38 mouse cellular contexts compared by ENCODE assay signal in genomic region chr14:122416166-122416771, GRCm38 (mm10). TPM values are rescaled to one million over a fixed set of nuclear protein-coding genes. Genes with fewer than 3 reads are reported as not detected.
A peak's percentile ranks its signal among the peaks of the same experiment; 100 is the strongest.
DNase-seq lines count a peak whose midpoint lies in the region; ATAC-seq and TF ChIP-seq lines count a peak whose summit lies in the region.
"Had no signal": no experiment of that assay in that cellular context is flagged by ENCODE, and none has a peak within 500 bp of the region (broad histone marks: within the 10 kb centered on the region; RNA-seq: fewer than 3 reads in every experiment).

No protein-coding gene starts in this region.

- H3K9me3 ChIP-seq in hindbrain, embryonic 10.5 days = peaks cover 3% of the 10 kb centered on the region; the same call in 1 of the 2 replicates
- H3K9me3 ChIP-seq in hindbrain, embryonic 13.5 days = no peaks in the 10 kb centered on the region
- H3K9me3 ChIP-seq in midbrain, embryonic 12.5 days = no peaks in the 10 kb centered on the region
- H3K9me3 ChIP-seq in midbrain, embryonic 16.5 days (replicated peaks; ENCODE audit: control insufficient read depth, low read length, poor library complexity, severe bottlenecking) = no peaks in the 10 kb centered on the region
- no peaks in the 10 kb centered on the region for H3K9me3 ChIP-seq in ES-E14 (ENCODE audit: control insufficient read depth, insufficient read depth, low read depth, low read length)
- no peaks in the 10 kb centered on the region for H3K9me3 ChIP-seq in forebrain, embryonic 13.5 days (replicated peaks)
- H3K9me3 ChIP-seq: embryonic facial prominence, embryonic 13.5 days; heart, embryonic 13.5 days; limb, embryonic 13.5 days; lung, embryonic 15.5 days; neural tube, embryonic 13.5 days; stomach, embryonic 15.5 days had no signal

- peaks cover 35% of the 10 kb centered on the region for H3K4me1 ChIP-seq in hindbrain, embryonic 10.5 days (replicated peaks)
- 0 out of 2 replicates have a peak, but pooled peaks cover 4% of the 10 kb centered on the region for H3K4me1 ChIP-seq in hindbrain, embryonic 13.5 days (replicated peaks)
- H3K4me1 ChIP-seq in midbrain, embryonic 12.5 days = peaks cover 23% of the 10 kb centered on the region
- H3K4me1 ChIP-seq in midbrain, embryonic 16.5 days (ENCODE audit: control insufficient read depth, insufficient read depth, low read length) = no peaks in the 10 kb centered on the region
- peaks cover 23 to 36% of the 10 kb centered on the region in 2 experiments for H3K4me1 ChIP-seq in ES-E14 (ENCODE audit: control insufficient read depth in 2 of 2, insufficient read depth in 2 of 2, low read length in 2 of 2, poor library complexity in 1 of 2)
- peaks cover 13% of the 10 kb centered on the region for H3K4me1 ChIP-seq in forebrain, embryonic 13.5 days
- H3K4me1 ChIP-seq: heart, embryonic 13.5 days; lung, embryonic 15.5 days; stomach, embryonic 15.5 days had no signal

- H3K4me3 ChIP-seq in hindbrain, embryonic 10.5 days = no peak overlapping the region
- H3K4me3 ChIP-seq in hindbrain, embryonic 13.5 days = no peak overlapping the region
- no peak overlapping the region for H3K4me3 ChIP-seq in midbrain, embryonic 12.5 days
- no peak overlapping the region for H3K4me3 ChIP-seq in midbrain, embryonic 16.5 days (ENCODE audit: low read depth, low read length)
- no peak overlapping the region for H3K4me3 ChIP-seq in ES-E14 (ENCODE audit: insufficient read depth in 1 of 2, low read depth in 1 of 2, low read length in 2 of 2, poor library complexity in 1 of 2, severe bottlenecking in 1 of 2)
- no peak overlapping the region for H3K4me3 ChIP-seq in forebrain, embryonic 13.5 days
- H3K4me3 ChIP-seq: embryonic facial prominence, embryonic 13.5 days; heart, embryonic 13.5 days; left cerebral cortex, adult 2 months; limb, embryonic 13.5 days; lung, embryonic 15.5 days; myocyte; neural tube, embryonic 13.5 days; stomach, embryonic 15.5 days had no signal

- peaks cover 42% of the 10 kb centered on the region for H3K27me3 ChIP-seq in hindbrain, embryonic 10.5 days (ENCODE audit: insufficient read depth, poor library complexity, severe bottlenecking)
- peaks cover 28% of the 10 kb centered on the region for H3K27me3 ChIP-seq in hindbrain, embryonic 13.5 days
- H3K27me3 ChIP-seq in midbrain, embryonic 12.5 days = peaks cover 53% of the 10 kb centered on the region
- H3K27me3 ChIP-seq in midbrain, embryonic 16.5 days (ENCODE audit: control insufficient read depth, insufficient read depth, low read depth, low read length) = peaks cover 9% of the 10 kb centered on the region
- H3K27me3 ChIP-seq in forebrain, embryonic 13.5 days = peaks cover 8% of the 10 kb centered on the region; the same call in 1 of the 2 replicates
- H3K27me3 ChIP-seq: embryonic facial prominence, embryonic 13.5 days; Patski; stomach, embryonic 15.5 days had no signal

- no peak overlapping the region for H3K9ac ChIP-seq in hindbrain, embryonic 13.5 days
- no peak overlapping the region for H3K9ac ChIP-seq in midbrain, embryonic 12.5 days (replicated peaks)
- no peak overlapping the region for H3K9ac ChIP-seq in midbrain, embryonic 16.5 days (ENCODE audit: low read depth, low read length)
- H3K9ac ChIP-seq in ES-E14 (ENCODE audit: insufficient read depth, low read depth, low read length, poor library complexity, severe bottlenecking) = peak overlapping the region; percentile 54
- H3K9ac ChIP-seq in forebrain, embryonic 13.5 days = no peak overlapping the region
- H3K9ac ChIP-seq: embryonic facial prominence, embryonic 13.5 days; heart, embryonic 13.5 days; limb, embryonic 13.5 days; lung, embryonic 15.5 days; neural tube, embryonic 13.5 days; stomach, embryonic 15.5 days had no signal

- DNase-seq in hindbrain, embryonic 10.5 days (ENCODE audit: low spot score) = no peak
- DNase-seq in ES-E14 (ENCODE audit: low read depth, low spot score) = peak; percentile 88
- DNase-seq in lung, postnatal 36 days = no peak
- no peak for DNase-seq in embryo, embryonic 9.5 days (ENCODE audit: extremely low spot score)
- DNase-seq: adrenal gland, postnatal 10 days; cerebellum, adult 8-10 months; cerebellum, postnatal 36 days; gastrocnemius, postnatal 10 days; heart, postnatal 10 days; kidney, adult 11 months; kidney, postnatal 14 days; right cerebral cortex, postnatal 14 days had no signal

- no peak for ATAC-seq in hindbrain, embryonic 13.5 days (ENCODE audit: low FRiP score)
- no peak for ATAC-seq in midbrain, embryonic 12.5 days (ENCODE audit: low FRiP score, low read depth)
- ATAC-seq in midbrain, embryonic 16.5 days = no peak
- ATAC-seq in forebrain, embryonic 13.5 days = peak; percentile 27; the same call in 1 of the 2 replicates
- ATAC-seq: activated CD4-positive, CD25-positive, alpha-beta regulatory T cell, adult 4 months; CD4-positive, CD25-positive, alpha-beta regulatory T cell, adult 4 months; inflammation-experienced regulatory T-cells, adult 6 months; Patski had no signal

- peak overlapping the region; percentile 64 for H3K27ac ChIP-seq in hindbrain, embryonic 10.5 days
- no peak overlapping the region for H3K27ac ChIP-seq in hindbrain, embryonic 13.5 days
- H3K27ac ChIP-seq in midbrain, embryonic 12.5 days (replicated peaks) = no peak overlapping the region
- no peak overlapping the region for H3K27ac ChIP-seq in midbrain, embryonic 16.5 days (ENCODE audit: low read length)
- peak overlapping the region; percentile 100 for H3K27ac ChIP-seq in ES-E14 (ENCODE audit: insufficient read depth, low read depth, low read length, poor library complexity, severe bottlenecking)
- H3K27ac ChIP-seq in forebrain, embryonic 13.5 days = peak overlapping the region; percentile 36; the same call in 1 of the 2 replicates
- H3K27ac ChIP-seq: embryonic facial prominence, embryonic 13.5 days; heart, embryonic 13.5 days; left cerebral cortex, adult 2 months; limb, embryonic 13.5 days; lung, embryonic 15.5 days; neural tube, embryonic 13.5 days; stomach, embryonic 15.5 days had no signal

- in situ Hi-C loops in ES-E14 (cut with MboI; ENCODE audit: low sequenced_read_pairs in 2 of 2, unreplicated experiment in 2 of 2) = no loop called here

- 17% methylated on average over 4 of the region's 4 CpGs for WGBS in hindbrain, embryonic 10.5 days
- 13% methylated on average over 4 of the region's 4 CpGs for whole genome bisulfite sequencing in hindbrain, embryonic 13.5 days
- WGBS in midbrain, embryonic 12.5 days = 3% methylated on average over 4 of the region's 4 CpGs
- WGBS in midbrain, embryonic 16.5 days = 10% methylated on average over 4 of the region's 4 CpGs
- 1% methylated on average over 4 of the region's 4 CpGs for WGBS in forebrain, embryonic 13.5 days

- no peak overlapping the region for H3K4me2 ChIP-seq in hindbrain, embryonic 13.5 days
- H3K4me2 ChIP-seq in midbrain, embryonic 12.5 days (replicated peaks) = 0 out of 2 replicates have a peak overlapping the region, but pooled peaks have one; percentile 2
- H3K4me2 ChIP-seq in midbrain, embryonic 16.5 days (ENCODE audit: low read length) = no peak overlapping the region
- H3K4me2 ChIP-seq in forebrain, embryonic 13.5 days = no peak overlapping the region
- H3K4me2 ChIP-seq: embryonic facial prominence, embryonic 13.5 days; heart, embryonic 13.5 days; limb, embryonic 13.5 days; liver, embryonic 11.5 days; lung, embryonic 15.5 days; neural tube, embryonic 13.5 days; stomach, embryonic 15.5 days had no signal

- H3K36me3 ChIP-seq in hindbrain, embryonic 10.5 days = peaks cover 4% of the 10 kb centered on the region
- no peaks in the 10 kb centered on the region for H3K36me3 ChIP-seq in hindbrain, embryonic 13.5 days
- no peaks in the 10 kb centered on the region for H3K36me3 ChIP-seq in midbrain, embryonic 12.5 days
- no peaks in the 10 kb centered on the region for H3K36me3 ChIP-seq in midbrain, embryonic 16.5 days (ENCODE audit: control insufficient read depth, insufficient read depth, low read length)
- H3K36me3 ChIP-seq in ES-E14 (ENCODE audit: control insufficient read depth, insufficient read depth, low read length, poor library complexity, severe bottlenecking) = no peaks in the 10 kb centered on the region
- no peaks in the 10 kb centered on the region for H3K36me3 ChIP-seq in forebrain, embryonic 13.5 days (ENCODE audit: poor library complexity, severe bottlenecking)
- H3K36me3 ChIP-seq: embryonic facial prominence, embryonic 13.5 days; heart, embryonic 13.5 days; limb, embryonic 13.5 days; lung, embryonic 15.5 days; neural tube, embryonic 13.5 days; stomach, embryonic 15.5 days had no signal

TF ChIP-seq in ES-E14, 5 proteins besides CTCF, POLR2A, EP300 and RAD21 (continues in another document):
- TF ChIP-seq ZC3H11A (IDR thresholded peaks at IDR 0.05; ENCODE audit: borderline replicate concordance, low read depth, low read length) (no peak), HCFC1 (IDR thresholded peaks at IDR 0.05; ENCODE audit: borderline replicate concordance, insufficient read depth, low read length) (no peak), MAFK (IDR thresholded peaks at IDR 0.05; ENCODE audit: insufficient read depth, low read depth, low read length) (peak; percentile 24; the same call in 1 of the 2 replicates)

RNA-seq across cellular contexts. Expression of gene Gm5089, which starts 34.6 kb away (rescaled TPM):
- polyA plus RNA-seq in hindbrain, embryonic 10.5 days (2016; fragmentation: Nextera tagmentation; extraction: Ambion mirVana) = 1.9 and 2.4 TPM in 2 replicates
- 1.8 and 3.0 TPM in 2 replicates for polyA plus RNA-seq in hindbrain, embryonic 13.5 days (2015; fragmentation: Nextera tagmentation; extraction: Ambion mirVana)
- 1.7 and 2.6 TPM in 2 replicates for polyA plus RNA-seq in midbrain, embryonic 12.5 days (2016; fragmentation: Nextera tagmentation; extraction: Ambion mirVana)
- polyA plus RNA-seq in midbrain, embryonic 16.5 days (2015; fragmentation: Nextera tagmentation; extraction: Ambion mirVana) = 0.82 and 1.4 TPM in 2 replicates
- 0.21 and 0.31 TPM in 2 replicates for total RNA-seq in ES-E14 (2012; rRNA removed)
- polyA plus RNA-seq in forebrain, embryonic 13.5 days (2015; fragmentation: Nextera tagmentation; extraction: Ambion mirVana) = 1.6 and 2.1 TPM in 2 replicates
- total RNA-seq: adrenal gland, postnatal 10 days; gastrocnemius, postnatal 10 days; heart, adult 8-10 months; heart, postnatal 10 days; hematopoietic stem cell, adult 5-6 weeks; megakaryocyte, adult 5-6 weeks; MEL had no signal
- polyA plus RNA-seq: activated CD4-positive, CD25-positive, alpha-beta regulatory T cell, adult 4 months; CD4-positive, CD25-positive, alpha-beta regulatory T cell, adult 4 months; gonadal fat pad, adult 2 months; heart, embryonic 13.5 days; inflammation-experienced regulatory T-cells, adult 6 months; kidney, embryonic 14.5 days; liver, embryonic 11.5 days; liver, embryonic 16.5 days; lung, embryonic 15.5 days; midbrain, postnatal 0 days; myocyte; Patski; small intestine, adult 2 months; stomach, embryonic 15.5 days had no signal

RNA-seq across cellular contexts. Expression of gene Zic5, which starts 49.2 kb away (rescaled TPM):
- 16.5 and 20.3 TPM in 2 replicates for polyA plus RNA-seq in hindbrain, embryonic 10.5 days (2016; fragmentation: Nextera tagmentation; extraction: Ambion mirVana)
- 10.9 and 13.9 TPM in 2 replicates for polyA plus RNA-seq in hindbrain, embryonic 13.5 days (2015; fragmentation: Nextera tagmentation; extraction: Ambion mirVana)
- 15.7 and 30.2 TPM in 2 replicates for polyA plus RNA-seq in midbrain, embryonic 12.5 days (2016; fragmentation: Nextera tagmentation; extraction: Ambion mirVana)
- 9.5 and 29.0 TPM in 2 replicates for polyA plus RNA-seq in midbrain, embryonic 16.5 days (2015; fragmentation: Nextera tagmentation; extraction: Ambion mirVana)
- total RNA-seq in ES-E14 (2012; rRNA removed) = 15.2 and 29.7 TPM in 2 replicates
- 17.3 and 19.5 TPM in 2 replicates for polyA plus RNA-seq in forebrain, embryonic 13.5 days (2015; fragmentation: Nextera tagmentation; extraction: Ambion mirVana)
- total RNA-seq: adrenal gland, postnatal 10 days; gastrocnemius, postnatal 10 days; heart, adult 8-10 months; heart, postnatal 10 days; hematopoietic stem cell, adult 5-6 weeks; megakaryocyte, adult 5-6 weeks had no signal
- polyA plus RNA-seq: CD4-positive, CD25-positive, alpha-beta regulatory T cell, adult 4 months; gonadal fat pad, adult 2 months; heart, embryonic 13.5 days; liver, embryonic 16.5 days; lung, embryonic 15.5 days; small intestine, adult 2 months; stomach, embryonic 15.5 days had no signal

RNA-seq across cellular contexts. Expression of gene Zic2, which starts 59.0 kb away (rescaled TPM):
- 7.2 and 10.1 TPM in 2 replicates for polyA plus RNA-seq in hindbrain, embryonic 10.5 days (2016; fragmentation: Nextera tagmentation; extraction: Ambion mirVana)
- 9.3 and 13.7 TPM in 2 replicates for polyA plus RNA-seq in hindbrain, embryonic 13.5 days (2015; fragmentation: Nextera tagmentation; extraction: Ambion mirVana)
- polyA plus RNA-seq in midbrain, embryonic 12.5 days (2016; fragmentation: Nextera tagmentation; extraction: Ambion mirVana) = 14.2 and 21.1 TPM in 2 replicates
- polyA plus RNA-seq in midbrain, embryonic 16.5 days (2015; fragmentation: Nextera tagmentation; extraction: Ambion mirVana) = 6.3 and 15.2 TPM in 2 replicates
- 17.3 and 22.1 TPM in 2 replicates for total RNA-seq in ES-E14 (2012; rRNA removed)
- polyA plus RNA-seq in forebrain, embryonic 13.5 days (2015; fragmentation: Nextera tagmentation; extraction: Ambion mirVana) = 10.1 and 12.0 TPM in 2 replicates
- total RNA-seq: gastrocnemius, postnatal 10 days; heart, postnatal 10 days; hematopoietic stem cell, adult 5-6 weeks; megakaryocyte, adult 5-6 weeks; MEL had no signal
- polyA plus RNA-seq: activated CD4-positive, CD25-positive, alpha-beta regulatory T cell, adult 4 months; CD4-positive, CD25-positive, alpha-beta regulatory T cell, adult 4 months; heart, embryonic 13.5 days; inflammation-experienced regulatory T-cells, adult 6 months; kidney, embryonic 14.5 days; liver, embryonic 11.5 days; liver, embryonic 16.5 days; lung, embryonic 15.5 days; small intestine, adult 2 months; stomach, embryonic 15.5 days had no signal

Comparison
In these comparisons a context has a peak if more than half of its experiments do, and no peak if none do; other contexts are left out.
1. H3K27ac ChIP-seq: peak in hindbrain, embryonic 10.5 days (single experiment), ES-E14 (single experiment) and forebrain, embryonic 13.5 days (single experiment); none in hindbrain, embryonic 13.5 days (single experiment), midbrain, embryonic 12.5 days (single experiment) and midbrain, embryonic 16.5 days (single experiment).